Mouse (Mus musculus) intestine, embryonic 16.5 days (tissue): ENCODE measurements at regions not wholly inside any gene's neighbourhood (a gene's known extent, or its start where the extent isn't known, plus 50 kb on each side); places are given as distances from the start of the nearest gene placed in this dataset.
"Not testable (repeated sequence)": the region's sequence is repeated elsewhere in the genome, so short reads cannot be mapped to it uniquely, and the experiment has no call there.

ENCODE experiments used
- ATAC-seq: fragments of 200-750 bp; cut with Nextera tagmentation; 2 replicates; pipeline ENCODE4 v1.8.0; 2017; ENCODE audit warnings: moderate TSS enrichment, moderate library complexity
- H3K27ac ChIP-seq: fragments of 300-500 bp; sonication (generic); 2 replicates; pipeline ENCODE4 v1.5.1; 2014; ENCODE audit warnings: mild to moderate bottlenecking, low read length
- H3K27me3 ChIP-seq: fragments of 300-500 bp; sonication (generic); replicated peaks from 2 replicates; pipeline ENCODE4 v1.6.1; 2014; ENCODE audit warnings: low read length, control low read depth, mixed read lengths; ENCODE audit not compliant: control insufficient read depth, insufficient read depth
- H3K36me3 ChIP-seq: fragments of 300-500 bp; sonication (generic); 2 replicates; pipeline ENCODE4 v1.6.1; 2014; ENCODE audit warnings: low read length, control low read depth; ENCODE audit not compliant: control insufficient read depth, insufficient read depth
- H3K4me1 ChIP-seq: fragments of 300-500 bp; sonication (generic); 2 replicates; pipeline ENCODE4 v1.6.1; 2014; ENCODE audit warnings: low read length, control low read depth, mixed read lengths; ENCODE audit not compliant: control insufficient read depth, insufficient read depth
- H3K4me2 ChIP-seq: fragments of 300-500 bp; sonication (generic); 2 replicates; pipeline ENCODE4 v1.6.1; 2014; ENCODE audit warnings: low read depth, low read length, control low read depth
- H3K4me3 ChIP-seq: fragments of 300-500 bp; sonication (generic); 2 replicates; pipeline ENCODE4 v1.5.1; 2014; ENCODE audit warnings: mild to moderate bottlenecking, low read length
- H3K9ac ChIP-seq: fragments of 300-500 bp; sonication (generic); 2 replicates; pipeline ENCODE4 v1.6.1; 2014; ENCODE audit warnings: low read depth, low read length
- H3K9me3 ChIP-seq: fragments of 300-500 bp; sonication (generic); 2 replicates; pipeline ENCODE4 v1.6.1; 2016; ENCODE audit warnings: low read length, control low read depth; ENCODE audit not compliant: control insufficient read depth
- WGBS: fragments of 180-500 bp; shearing (Covaris S2); extraction: QIAGEN DNeasy Blood & Tissue Kit; methylation state at CpG from one replicate; pipeline ENCODE4 v1.1.7; 2014; 5-methylcytosine and 5-hydroxymethylcytosine counted together

GRCm38 (mm10) chr3:15056788-15057585 is 170.9 kb downstream of the Car2 start:
- not testable (repeated sequence) for H3K36me3 ChIP-seq, H3K9me3 ChIP-seq, H3K9ac ChIP-seq, H3K27me3 ChIP-seq, H3K4me3 ChIP-seq, ATAC-seq, H3K4me2 ChIP-seq, H3K4me1 ChIP-seq, H3K27ac ChIP-seq
- 88% methylated on average over 5 of the region's 5 CpGs for WGBS

GRCm38 (mm10) chr3:15065681-15066080 is 179.6 kb downstream of the Car2 start:
- ATAC-seq = no peak
- Histone ChIP-seq H3K9me3 (no peaks in the 10 kb centered on the region), H3K4me2 (no peak overlapping the region), H3K27me3 (no peaks in the 10 kb centered on the region), H3K9ac (no peak overlapping the region), H3K4me1 (no peaks in the 10 kb centered on the region), H3K4me3 (no peak overlapping the region), H3K36me3 (no peaks in the 10 kb centered on the region), H3K27ac (no peak overlapping the region)
- 87% methylated on average over 3 of the region's 3 CpGs for WGBS

GRCm38 (mm10) chr3:15068256-15068655 is 182.2 kb downstream of the Car2 start:
- H3K27ac ChIP-seq = no peak overlapping the region
- no peak for ATAC-seq
- WGBS = 82% methylated on average over 3 of the region's 3 CpGs
- H3K4me2 ChIP-seq = no peak overlapping the region
- H3K9ac ChIP-seq = no peak overlapping the region
- no peak overlapping the region for H3K4me3 ChIP-seq
- no peaks in the 10 kb centered on the region for H3K36me3 ChIP-seq
- H3K9me3 ChIP-seq = no peaks in the 10 kb centered on the region
- no peaks in the 10 kb centered on the region for H3K4me1 ChIP-seq
- no peaks in the 10 kb centered on the region for H3K27me3 ChIP-seq

GRCm38 (mm10) chr3:15071030-15071883 is 185.2 kb downstream of the Car2 start:
- Histone ChIP-seq H3K4me1 (no peaks in the 10 kb centered on the region), H3K4me3 (no peak overlapping the region), H3K9ac (no peak overlapping the region), H3K27ac (no peak overlapping the region), H3K36me3 (no peaks in the 10 kb centered on the region), H3K9me3 (no peaks in the 10 kb centered on the region), H3K4me2 (no peak overlapping the region), H3K27me3 (no peaks in the 10 kb centered on the region)
- no peak for ATAC-seq
- 60% methylated on average over 6 of the region's 6 CpGs for WGBS

GRCm38 (mm10) chr3:15073405-15073804 is 187.3 kb downstream of the Car2 start:
- Histone ChIP-seq H3K4me3 (no peak overlapping the region), H3K9ac (no peak overlapping the region), H3K4me2 (no peak overlapping the region), H3K27ac (no peak overlapping the region), H3K4me1 (no peaks in the 10 kb centered on the region), H3K9me3 (no peaks in the 10 kb centered on the region), H3K36me3 (no peaks in the 10 kb centered on the region), H3K27me3 (no peaks in the 10 kb centered on the region)
- 87% methylated on average over 2 of the region's 2 CpGs for whole genome bisulfite sequencing
- no peak for ATAC-seq

- H3K4me2 ChIP-seq = no peak overlapping the region
- ATAC-seq = no peak
- 54% methylated on average over 1 of the region's 1 CpGs for WGBS
- no peak overlapping the region for H3K27ac ChIP-seq
- H3K36me3 ChIP-seq = no peaks in the 10 kb centered on the region
- no peaks in the 10 kb centered on the region for H3K9me3 ChIP-seq
- no peaks in the 10 kb centered on the region for H3K4me1 ChIP-seq
- H3K4me3 ChIP-seq = no peak overlapping the region
- no peaks in the 10 kb centered on the region for H3K27me3 ChIP-seq
- H3K9ac ChIP-seq = no peak overlapping the region
Observed at GRCm38 (mm10) chr3:15073847-15074246, 187.8 kb downstream of the Car2 start.

- no peaks in the 10 kb centered on the region for H3K4me1 ChIP-seq
- H3K4me2 ChIP-seq = no peak overlapping the region
- no peak overlapping the region for H3K4me3 ChIP-seq
- no peak overlapping the region for H3K27ac ChIP-seq
- no peak overlapping the region for H3K9ac ChIP-seq
- no peak for ATAC-seq
- no peaks in the 10 kb centered on the region for H3K36me3 ChIP-seq
- no peaks in the 10 kb centered on the region for H3K9me3 ChIP-seq
- no peaks in the 10 kb centered on the region for H3K27me3 ChIP-seq
Observed at GRCm38 (mm10) chr3:15074949-15075348, 188.9 kb downstream of the Car2 start.

GRCm38 (mm10) chr3:15090124-15090523 is 204.1 kb downstream of the Car2 start:
- Histone ChIP-seq H3K9ac (no peak overlapping the region), H3K27ac (no peak overlapping the region), H3K27me3 (no peaks in the 10 kb centered on the region), H3K4me1 (no peaks in the 10 kb centered on the region), H3K4me3 (no peak overlapping the region), H3K4me2 (no peak overlapping the region), H3K36me3 (no peaks in the 10 kb centered on the region), H3K9me3 (no peaks in the 10 kb centered on the region)
- 61% methylated on average over 1 of the region's 1 CpGs for WGBS
- ATAC-seq = no peak

GRCm38 (mm10) chr3:15098206-15098817 is 212.2 kb downstream of the Car2 start:
- Histone ChIP-seq H3K27ac (no peak overlapping the region), H3K4me1 (no peaks in the 10 kb centered on the region), H3K9ac (no peak overlapping the region), H3K27me3 (no peaks in the 10 kb centered on the region), H3K4me2 (no peak overlapping the region), H3K36me3 (no peaks in the 10 kb centered on the region), H3K4me3 (no peak overlapping the region), H3K9me3 (no peaks in the 10 kb centered on the region)
- peak; percentile 79 for ATAC-seq
- WGBS = 61% methylated on average over 6 of the region's 6 CpGs
